Mouse (Mus musculus): Measurements from ENCODE around the gene Hspb6. TPM values are rescaled to one million over a fixed set of nuclear protein-coding genes. Genes with fewer than 3 reads are reported as not detected.

Gene Hspb6
- total and polyA plus RNA-seq, 3 experiments, result 0.79 to 6.0 (median 2.3) TPM

Other genes with a start within 250 kb of the Hspb6 start
Only the 20 nearest of the 34 such genes appear.
- gene Nfkbid, start 130.4 kb upstream of the Hspb6 start, total RNA-seq (2012; rRNA removed), result 133 and 161 TPM in 2 replicates
- gene Nfkbid, start 130.4 kb upstream of the Hspb6 start, total RNA-seq (2014; rRNA removed), result 131 and 144 TPM in 2 replicates
- 175 and 197 TPM in 2 replicates for gene Nfkbid, start 130.4 kb upstream of the Hspb6 start, polyA plus RNA-seq (2012; ENCODE audit: insufficient read length, low read depth)
- gene Aplp1, start 106.6 kb upstream of the Hspb6 start, total RNA-seq (2012; rRNA removed), result 0.34 and 0.93 TPM in 2 replicates
- gene Aplp1, start 106.6 kb upstream of the Hspb6 start, total RNA-seq (2014; rRNA removed), result not detected in 2 replicates
- 0.10 TPM in 1 of 2 replicates, not detected in the other for gene Aplp1, start 106.6 kb upstream of the Hspb6 start, polyA plus RNA-seq (2012; ENCODE audit: insufficient read length, low read depth)
- gene Kirrel2, start 94.5 kb upstream of the Hspb6 start, total RNA-seq (2012; rRNA removed), result not detected in 2 replicates
- gene Kirrel2, start 94.5 kb upstream of the Hspb6 start, total RNA-seq (2014; rRNA removed), result not detected in 2 replicates
- gene Kirrel2, start 94.5 kb upstream of the Hspb6 start, polyA plus RNA-seq (2012; ENCODE audit: insufficient read length, low read depth), result not detected in 2 replicates
- gene Nphs1, start 93.9 kb upstream of the Hspb6 start, total RNA-seq (2012; rRNA removed), result 2.1 and 2.4 TPM in 2 replicates
- not detected in 2 replicates for gene Nphs1, start 93.9 kb upstream of the Hspb6 start, total RNA-seq (2014; rRNA removed)
- gene Nphs1, start 93.9 kb upstream of the Hspb6 start, polyA plus RNA-seq (2012; ENCODE audit: insufficient read length, low read depth), result 1.0 TPM in 1 of 2 replicates, not detected in the other
- not detected in 2 replicates for gene Prodh2, start 58.6 kb upstream of the Hspb6 start, total RNA-seq (2012; rRNA removed)
- not detected in 2 replicates for gene Prodh2, start 58.6 kb upstream of the Hspb6 start, total RNA-seq (2014; rRNA removed)
- not detected in 2 replicates for gene Prodh2, start 58.6 kb upstream of the Hspb6 start, polyA plus RNA-seq (2012; ENCODE audit: insufficient read length, low read depth)
- 2.5 and 2.8 TPM in 2 replicates for gene Arhgap33, start 17.1 kb upstream of the Hspb6 start, total RNA-seq (2012; rRNA removed)
- gene Arhgap33, start 17.1 kb upstream of the Hspb6 start, total RNA-seq (2014; rRNA removed), result 0.44 and 0.76 TPM in 2 replicates
- gene Arhgap33, start 17.1 kb upstream of the Hspb6 start, polyA plus RNA-seq (2012; ENCODE audit: insufficient read length, low read depth), result 6.2 and 9.2 TPM in 2 replicates
- 4.0 and 5.9 TPM in 2 replicates for gene Proser3, start 121 bp downstream of the Hspb6 start, total RNA-seq (2012; rRNA removed)
- 1.7 and 2.0 TPM in 2 replicates for gene Proser3, start 121 bp downstream of the Hspb6 start, total RNA-seq (2014; rRNA removed)
- gene Proser3, start 121 bp downstream of the Hspb6 start, polyA plus RNA-seq (2012; ENCODE audit: insufficient read length, low read depth), result 5.7 and 6.0 TPM in 2 replicates
- gene Lin37, start 7.7 kb downstream of the Hspb6 start, total RNA-seq (2012; rRNA removed), result 8.3 and 11.0 TPM in 2 replicates
- 4.0 and 5.2 TPM in 2 replicates for gene Lin37, start 7.7 kb downstream of the Hspb6 start, total RNA-seq (2014; rRNA removed)
- 38.6 and 49.5 TPM in 2 replicates for gene Lin37, start 7.7 kb downstream of the Hspb6 start, polyA plus RNA-seq (2012; ENCODE audit: insufficient read length, low read depth)
- gene U2af1l4, start 11.1 kb downstream of the Hspb6 start, total RNA-seq (2012; rRNA removed), result 56.7 and 61.2 TPM in 2 replicates
- 60.8 and 63.4 TPM in 2 replicates for gene U2af1l4, start 11.1 kb downstream of the Hspb6 start, total RNA-seq (2014; rRNA removed)
- 51.5 and 54.4 TPM in 2 replicates for gene U2af1l4, start 11.1 kb downstream of the Hspb6 start, polyA plus RNA-seq (2012; ENCODE audit: insufficient read length, low read depth)
- gene Gm49396, start 11.2 kb downstream of the Hspb6 start, total RNA-seq (2012; rRNA removed), result 2.6 and 2.7 TPM in 2 replicates
- 1.9 and 2.3 TPM in 2 replicates for gene Gm49396, start 11.2 kb downstream of the Hspb6 start, total RNA-seq (2014; rRNA removed)
- gene Gm49396, start 11.2 kb downstream of the Hspb6 start, polyA plus RNA-seq (2012; ENCODE audit: insufficient read length, low read depth), result 3.3 and 3.8 TPM in 2 replicates
- 55.2 and 59.2 TPM in 2 replicates for gene Psenen, start 11.4 kb downstream of the Hspb6 start, total RNA-seq (2012; rRNA removed)
- 83.6 and 92.7 TPM in 2 replicates for gene Psenen, start 11.4 kb downstream of the Hspb6 start, total RNA-seq (2014; rRNA removed)
- 101 and 121 TPM in 2 replicates for gene Psenen, start 11.4 kb downstream of the Hspb6 start, polyA plus RNA-seq (2012; ENCODE audit: insufficient read length, low read depth)
- 0.92 and 1.3 TPM in 2 replicates for gene Igflr1, start 13.2 kb downstream of the Hspb6 start, total RNA-seq (2012; rRNA removed)
- gene Igflr1, start 13.2 kb downstream of the Hspb6 start, total RNA-seq (2014; rRNA removed), result not detected in 2 replicates
- gene Igflr1, start 13.2 kb downstream of the Hspb6 start, polyA plus RNA-seq (2012; ENCODE audit: insufficient read length, low read depth), result 0.65 TPM in 1 of 2 replicates, not detected in the other
- 17.2 and 18.3 TPM in 2 replicates for gene Kmt2b, start 36.5 kb downstream of the Hspb6 start, total RNA-seq (2012; rRNA removed)
- 4.8 and 8.4 TPM in 2 replicates for gene Kmt2b, start 36.5 kb downstream of the Hspb6 start, total RNA-seq (2014; rRNA removed)
- gene Kmt2b, start 36.5 kb downstream of the Hspb6 start, polyA plus RNA-seq (2012; ENCODE audit: insufficient read length, low read depth), result 31.0 and 32.8 TPM in 2 replicates
- 183 TPM in 2 replicates for gene Zbtb32, start 46.7 kb downstream of the Hspb6 start, total RNA-seq (2012; rRNA removed)
- 156 and 173 TPM in 2 replicates for gene Zbtb32, start 46.7 kb downstream of the Hspb6 start, total RNA-seq (2014; rRNA removed)
- gene Zbtb32, start 46.7 kb downstream of the Hspb6 start, polyA plus RNA-seq (2012; ENCODE audit: insufficient read length, low read depth), result 171 and 178 TPM in 2 replicates
- gene Upk1a, start 60.7 kb downstream of the Hspb6 start, total RNA-seq (2012; rRNA removed), result 6.5 and 10.9 TPM in 2 replicates
- 0.47 and 0.49 TPM in 2 replicates for gene Upk1a, start 60.7 kb downstream of the Hspb6 start, total RNA-seq (2014; rRNA removed)
- 1.8 and 2.3 TPM in 2 replicates for gene Upk1a, start 60.7 kb downstream of the Hspb6 start, polyA plus RNA-seq (2012; ENCODE audit: insufficient read length, low read depth)
- gene Cox6b1, start 74.0 kb downstream of the Hspb6 start, total RNA-seq (2012; rRNA removed), result 432 and 456 TPM in 2 replicates
- gene Cox6b1, start 74.0 kb downstream of the Hspb6 start, total RNA-seq (2014; rRNA removed), result 776 and 802 TPM in 2 replicates
- 581 and 625 TPM in 2 replicates for gene Cox6b1, start 74.0 kb downstream of the Hspb6 start, polyA plus RNA-seq (2012; ENCODE audit: insufficient read length, low read depth)
- gene Etv2, start 83.7 kb downstream of the Hspb6 start, total RNA-seq (2012; rRNA removed), result not detected in 2 replicates
- not detected in 2 replicates for gene Etv2, start 83.7 kb downstream of the Hspb6 start, total RNA-seq (2014; rRNA removed)
- not detected in 2 replicates for gene Etv2, start 83.7 kb downstream of the Hspb6 start, polyA plus RNA-seq (2012; ENCODE audit: insufficient read length, low read depth)
- gene Rbm42, start 98.1 kb downstream of the Hspb6 start, total RNA-seq (2012; rRNA removed), result 109 and 121 TPM in 2 replicates
- 65.3 and 67.2 TPM in 2 replicates for gene Rbm42, start 98.1 kb downstream of the Hspb6 start, total RNA-seq (2014; rRNA removed)
- gene Rbm42, start 98.1 kb downstream of the Hspb6 start, polyA plus RNA-seq (2012; ENCODE audit: insufficient read length, low read depth), result 104 and 105 TPM in 2 replicates
- 45.6 and 47.7 TPM in 2 replicates for gene Haus5, start 112.8 kb downstream of the Hspb6 start, total RNA-seq (2012; rRNA removed)
- gene Haus5, start 112.8 kb downstream of the Hspb6 start, total RNA-seq (2014; rRNA removed), result 32.3 and 38.5 TPM in 2 replicates
- gene Haus5, start 112.8 kb downstream of the Hspb6 start, polyA plus RNA-seq (2012; ENCODE audit: insufficient read length, low read depth), result 50.9 and 52.8 TPM in 2 replicates
- not detected in 2 replicates for gene Pmis2, start 119.4 kb downstream of the Hspb6 start, total RNA-seq (2012; rRNA removed)
- gene Pmis2, start 119.4 kb downstream of the Hspb6 start, total RNA-seq (2014; rRNA removed), result not detected in 2 replicates
- not detected in 2 replicates for gene Pmis2, start 119.4 kb downstream of the Hspb6 start, polyA plus RNA-seq (2012; ENCODE audit: insufficient read length, low read depth)

All from CH12.LX (cell line).